Mouse (Mus musculus) myocyte (in vitro differentiated cells): ENCODE measurements at regions not wholly inside any gene's neighbourhood (a gene's known extent, or its start where the extent isn't known, plus 50 kb on each side); places are given as distances from the start of the nearest gene placed in this dataset.

ENCODE experiments used
- H3K27me3 ChIP-seq: one replicate; pipeline ENCODE4 v1.6.1; 2011; ENCODE audit not compliant: control insufficient read depth, insufficient read depth, insufficient read length
- H3K36me3 ChIP-seq: one replicate; pipeline ENCODE4 v1.6.1; 2011; ENCODE audit not compliant: control insufficient read depth, insufficient read depth
- H3K4me2 ChIP-seq: one replicate; pipeline ENCODE4 v1.6.1; 2011; ENCODE audit warnings: low read depth, control low read depth
- H3K4me3 ChIP-seq: one replicate; pipeline ENCODE4 v1.5.1; 2011; ENCODE audit warnings: mild to moderate bottlenecking, control low read depth, moderate library complexity
- H3K79me2 ChIP-seq: one replicate; pipeline ENCODE4 v1.6.1; 2011; ENCODE audit not compliant: control insufficient read depth, insufficient read depth
- H3ac ChIP-seq: one replicate; pipeline ENCODE4 v1.6.1; 2011; ENCODE audit not compliant: control insufficient read depth, insufficient read length
- CEBPB ChIP-seq: IDR thresholded peaks from 2 replicates; pipeline ENCODE4 v1.6.1; 2011; ENCODE audit warnings: mild to moderate bottlenecking, moderate library complexity; ENCODE audit not compliant: poor library complexity, insufficient read depth, severe bottlenecking
- E2F4 ChIP-seq: IDR thresholded peaks from one replicate; pipeline ENCODE4 v1.6.1; 2011; ENCODE audit warnings: mild to moderate bottlenecking, control low read depth, moderate library complexity; ENCODE audit not compliant: insufficient read depth
- MAX ChIP-seq: IDR thresholded peaks from one replicate; pipeline ENCODE4 v1.6.1; 2011; ENCODE audit warnings: low read depth, mild to moderate bottlenecking, control low read depth
- MYOD1 ChIP-seq, 3 experiments: IDR thresholded peaks; one replicate each; pipeline ENCODE4 v1.6.1; 2011; ENCODE audit warnings: control low read depth in 2 of 3, low read depth in 2 of 3, mild to moderate bottlenecking in 2 of 3, moderate library complexity in 1 of 3; ENCODE audit not compliant: insufficient read length in 2 of 3, control insufficient read depth in 1 of 3
- MYOG ChIP-seq, 3 experiments: IDR thresholded peaks; one replicate each; pipeline ENCODE4 v1.6.1; 2011; ENCODE audit warnings: control low read depth in 2 of 3, low read depth in 2 of 3, mild to moderate bottlenecking in 2 of 3; ENCODE audit not compliant: insufficient read length in 2 of 3, control insufficient read depth in 1 of 3, insufficient read depth in 1 of 3
- POLR2A ChIP-seq: IDR thresholded peaks from one replicate; pipeline ENCODE4 v1.6.1; 2011; ENCODE audit warnings: low read depth, mild to moderate bottlenecking, control low read depth, moderate library complexity; ENCODE audit not compliant: insufficient read length
- POLR2AphosphoS2 ChIP-seq: IDR thresholded peaks from one replicate; pipeline ENCODE4 v1.6.1; 2011; ENCODE audit warnings: low read depth, control low read depth; ENCODE audit not compliant: insufficient read length
- REST ChIP-seq: IDR thresholded peaks from one replicate; pipeline ENCODE4 v1.6.1; 2011; ENCODE audit warnings: mild to moderate bottlenecking, control low read depth, moderate library complexity; ENCODE audit not compliant: insufficient read depth, insufficient read length
- SRF ChIP-seq: IDR thresholded peaks from one replicate; pipeline ENCODE4 v1.6.1; 2011; ENCODE audit warnings: low read depth; ENCODE audit not compliant: control insufficient read depth, insufficient read length
- TCF12 ChIP-seq: IDR thresholded peaks from one replicate; pipeline ENCODE4 v1.6.1; 2011; ENCODE audit warnings: mild to moderate bottlenecking, control low read depth; ENCODE audit not compliant: poor library complexity, insufficient read depth, severe bottlenecking
- TCF3 ChIP-seq: IDR thresholded peaks from one replicate; pipeline ENCODE4 v1.6.1; 2011; ENCODE audit warnings: low read depth, control low read depth; ENCODE audit not compliant: insufficient read length
- USF1 ChIP-seq: IDR thresholded peaks from one replicate; pipeline ENCODE4 v1.6.1; 2011; ENCODE audit warnings: low read depth, mild to moderate bottlenecking, control low read depth, moderate library complexity

DNA sequence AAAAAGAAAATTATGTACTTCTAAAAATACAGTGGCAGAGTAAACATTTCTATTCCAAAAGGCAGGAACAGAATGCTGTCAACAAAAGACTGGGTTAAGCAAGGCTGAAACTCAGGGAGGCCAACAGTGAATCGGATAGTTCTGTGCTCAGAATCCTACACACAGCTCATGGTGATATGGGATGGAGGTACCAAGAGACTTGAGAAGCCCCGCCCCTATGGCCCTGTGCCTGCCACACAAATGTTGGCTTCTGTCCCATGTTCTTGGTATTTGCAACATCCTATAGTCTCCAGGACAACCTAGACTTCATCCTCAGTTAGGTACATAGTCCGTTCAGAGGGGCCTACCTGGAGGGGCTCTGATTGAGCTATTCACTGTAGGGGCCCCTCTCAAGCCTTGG, 92.2 kb upstream of the Galnt15 start:
- TF ChIP-seq SRF (no peak), POLR2A (no peak), USF1 (no peak), REST (no peak), E2F4 (no peak), TCF12 (no peak), MYOG (IDR thresholded peaks at IDR 0.05; ENCODE audit: control insufficient read depth in 1 of 3, insufficient read depth in 1 of 3, insufficient read length in 2 of 3, low read depth in 2 of 3) (no peak), CEBPB (no peak), MAX (no peak), POLR2AphosphoS2 (no peak), TCF3 (no peak), MYOD1 (IDR thresholded peaks at IDR 0.05; ENCODE audit: control insufficient read depth in 1 of 3, insufficient read length in 2 of 3, low read depth in 2 of 3) (no peak)
- Histone ChIP-seq H3K79me2 (no peaks in the 10 kb centered on the region), H3K4me2 (no peak overlapping the region), H3K36me3 (no peaks in the 10 kb centered on the region), H3ac (no peak overlapping the region), H3K27me3 (no peaks in the 10 kb centered on the region), H3K4me3 (no peak overlapping the region)

- H3K27me3 ChIP-seq: no peaks in the 10 kb centered on the region
- H3K4me2 ChIP-seq: no peak overlapping the region
- no peak overlapping the region for H3ac ChIP-seq
- TF ChIP-seq USF1 (no peak), TCF12 (no peak), SRF (no peak)
- no peaks in the 10 kb centered on the region for H3K36me3 ChIP-seq
- no peak overlapping the region for H3K4me3 ChIP-seq
- H3K79me2 ChIP-seq: no peaks in the 10 kb centered on the region
Observed at GRCm38 (mm10) chr14:31940900-31941299, 87.9 kb upstream of the Galnt15 start.

- no peak overlapping the region for H3K4me2 ChIP-seq
- no peak for TF ChIP-seq REST
- TF ChIP-seq POLR2A: no peak
- no peak for TF ChIP-seq E2F4
- no peak for TF ChIP-seq MYOG (IDR thresholded peaks at IDR 0.05; ENCODE audit: control insufficient read depth in 1 of 3, insufficient read depth in 1 of 3, insufficient read length in 2 of 3, low read depth in 2 of 3)
- no peak for TF ChIP-seq POLR2AphosphoS2
- TF ChIP-seq TCF3: no peak
- TF ChIP-seq MAX: no peak
- no peak for TF ChIP-seq CEBPB
- TF ChIP-seq MYOD1 (IDR thresholded peaks at IDR 0.05; ENCODE audit: control insufficient read depth in 1 of 3, insufficient read length in 2 of 3, low read depth in 2 of 3): no peak
Observed at GRCm38 (mm10) chr14:31942266-31942960, 86.4 kb upstream of the Galnt15 start.

GRCm38 (mm10) chr14:31944682-31945081, 84.1 kb upstream of the Galnt15 start:
- H3ac ChIP-seq: no peak overlapping the region
- H3K79me2 ChIP-seq: no peaks in the 10 kb centered on the region
- no peak for TF ChIP-seq CEBPB
- no peak for TF ChIP-seq TCF3
- TF ChIP-seq MYOD1 (IDR thresholded peaks at IDR 0.05; ENCODE audit: control insufficient read depth in 1 of 3, insufficient read length in 2 of 3, low read depth in 2 of 3): no peak
- no peak for TF ChIP-seq TCF12
- H3K27me3 ChIP-seq: no peaks in the 10 kb centered on the region
- no peak overlapping the region for H3K4me3 ChIP-seq
- H3K36me3 ChIP-seq: no peaks in the 10 kb centered on the region
- no peak overlapping the region for H3K4me2 ChIP-seq

More at GRCm38 (mm10) chr14:31942266-31942960, 86.4 kb upstream of the Galnt15 start:
- Histone ChIP-seq H3K36me3 (no peaks in the 10 kb centered on the region), H3K27me3 (no peaks in the 10 kb centered on the region), H3K4me3 (no peak overlapping the region), H3ac (no peak overlapping the region), H3K79me2 (no peaks in the 10 kb centered on the region)

GRCm38 (mm10) chr14:31945125-31945524, 83.7 kb upstream of the Galnt15 start:
- Histone ChIP-seq H3K4me2 (no peak overlapping the region), H3K79me2 (no peaks in the 10 kb centered on the region), H3K36me3 (no peaks in the 10 kb centered on the region), H3ac (no peak overlapping the region), H3K4me3 (no peak overlapping the region), H3K27me3 (no peaks in the 10 kb centered on the region)
- no peak for TF ChIP-seq TCF3
- TF ChIP-seq SRF: no peak
- TF ChIP-seq E2F4: no peak
- TF ChIP-seq MAX: no peak
- TF ChIP-seq POLR2A: no peak
- TF ChIP-seq TCF12: no peak
- no peak for TF ChIP-seq USF1
- TF ChIP-seq MYOG (IDR thresholded peaks at IDR 0.05; ENCODE audit: control insufficient read depth in 1 of 3, insufficient read depth in 1 of 3, insufficient read length in 2 of 3, low read depth in 2 of 3): no peak
- no peak for TF ChIP-seq POLR2AphosphoS2
- TF ChIP-seq MYOD1 (IDR thresholded peaks at IDR 0.05; ENCODE audit: control insufficient read depth in 1 of 3, insufficient read length in 2 of 3, low read depth in 2 of 3): no peak
